28 mouse cellular contexts compared by ENCODE assay signal in genomic region chr17:87785721-87786120, GRCm38 (mm10). TPM values are rescaled to one million over a fixed set of nuclear protein-coding genes. Genes with fewer than 3 reads are reported as not detected.
DNase-seq lines count a peak whose midpoint lies in the region; ATAC-seq lines count a peak whose summit lies in the region.
"Had no signal": no experiment of that assay in that cellular context is flagged by ENCODE, and none has a peak within 500 bp of the region (broad histone marks: within the 10 kb centered on the region; RNA-seq: fewer than 3 reads in every experiment).

No protein-coding gene starts in this region.

- no peaks in the 10 kb centered on the region for H3K4me1 ChIP-seq in forebrain, embryonic 11.5 days (replicated peaks; ENCODE audit: control insufficient read depth, insufficient read depth, low read length)
- H3K4me1 ChIP-seq: limb, embryonic 15.5 days; neural tube, embryonic 13.5 days had no signal

- H3K9me3 ChIP-seq in forebrain, embryonic 11.5 days (ENCODE audit: control insufficient read depth, low read length) = no peaks in the 10 kb centered on the region
- H3K9me3 ChIP-seq: hindbrain, embryonic 10.5 days; limb, embryonic 15.5 days; neural tube, embryonic 13.5 days had no signal

- DNase-seq in cerebellum, adult 18-20 months = peak; percentile 23 to 34
- DNase-seq in cerebellum, postnatal 10 days = no peak
- DNase-seq in layer of hippocampus, postnatal 10 days (ENCODE audit: low spot score in 2 of 2) = peak; percentile 1 to 5
- no peak for DNase-seq in layer of hippocampus, postnatal 36 days
- peak; percentile 11 for DNase-seq in urinary bladder, adult 2 months (ENCODE audit: low spot score)
- no peak for DNase-seq in urinary bladder, postnatal 14 days (ENCODE audit: low spot score)
- DNase-seq in forebrain, embryonic 11.5 days (ENCODE audit: low spot score) = no peak
- DNase-seq: adrenal gland, postnatal 25 days; gastrocnemius, adult 2 months; kidney, postnatal 25 days; thymus, adult 18-20 months; thymus, postnatal 36 days had no signal

- H3K27ac ChIP-seq in forebrain, embryonic 11.5 days (ENCODE audit: low read depth, low read length) = no peak overlapping the region
- H3K27ac ChIP-seq: gastrocnemius, adult 2 months; hindbrain, embryonic 10.5 days; left cerebral cortex, adult 2 months; limb, embryonic 15.5 days; macrophage; neural tube, embryonic 13.5 days had no signal

- no peak overlapping the region for H3K4me3 ChIP-seq in forebrain, embryonic 11.5 days (ENCODE audit: low read depth, low read length)
- H3K4me3 ChIP-seq: gastrocnemius, adult 2 months; hindbrain, embryonic 10.5 days; left cerebral cortex, adult 2 months; limb, embryonic 15.5 days; myocyte; neural tube, embryonic 13.5 days had no signal

- no peak overlapping the region for H3K9ac ChIP-seq in forebrain, embryonic 11.5 days (ENCODE audit: low read length)
- H3K9ac ChIP-seq: limb, embryonic 15.5 days; neural tube, embryonic 13.5 days had no signal

- ATAC-seq in forebrain, embryonic 11.5 days (replicated peaks; ENCODE audit: low FRiP score) = no peak
- ATAC-seq: CD4-positive, CD25-positive, alpha-beta regulatory T cell, adult 4 months; forebrain, embryonic 14.5 days; hindbrain, embryonic 16.5 days; intestine, postnatal 0 days; midbrain, embryonic 16.5 days had no signal

- H3K36me3 ChIP-seq in forebrain, embryonic 11.5 days (ENCODE audit: control insufficient read depth, insufficient read depth, low read length) = no peaks in the 10 kb centered on the region
- H3K36me3 ChIP-seq: hindbrain, embryonic 10.5 days; limb, embryonic 15.5 days; neural tube, embryonic 13.5 days had no signal

- 93% methylated on average over 15 of the region's 15 CpGs for WGBS in forebrain, embryonic 11.5 days

- H3K27me3 ChIP-seq in forebrain, embryonic 11.5 days (ENCODE audit: control insufficient read depth, insufficient read depth, low read length) = no peaks in the 10 kb centered on the region
- H3K27me3 ChIP-seq: neural tube, embryonic 13.5 days had no signal

- no peak overlapping the region for H3K4me2 ChIP-seq in forebrain, embryonic 11.5 days (ENCODE audit: low read depth, low read length, severe bottlenecking)
- H3K4me2 ChIP-seq: limb, embryonic 15.5 days; neural tube, embryonic 13.5 days had no signal

RNA-seq across cellular contexts. Expression of gene Kcnk12, which starts 12.1 kb away (rescaled TPM):
- 10 to 100 TPM; 21.0 to 23.1 TPM for total RNA-seq in layer of hippocampus, postnatal 10 days (2021)
- total RNA-seq in layer of hippocampus, postnatal 36 days (2021) = 10 to 100 TPM; 21.6 to 23.7 TPM
- 0.03 TPM in 1 of 2 replicates, not detected in the other for polyA plus RNA-seq in urinary bladder, adult 2 months (2012; rRNA removed)
- 0.13 TPM in 1 of 2 replicates, not detected in the other for polyA plus RNA-seq in forebrain, embryonic 11.5 days (2014; fragmentation: Nextera tagmentation; extraction: Ambion mirVana)
- total RNA-seq: gastrocnemius, adult 2 months; gastrocnemius, postnatal 4 days had no signal
- polyA plus RNA-seq: CD4-positive, CD25-positive, alpha-beta regulatory T cell, adult 4 months; embryonic facial prominence, embryonic 14.5 days; heart, embryonic 16.5 days; intestine, postnatal 0 days; kidney, embryonic 14.5 days; limb, embryonic 15.5 days; lung, embryonic 16.5 days; macrophage had no signal

Comparison
In these comparisons a context has a peak if more than half of its experiments do, and no peak if none do; other contexts are left out.
1. DNase-seq: peak in cerebellum, adult 18-20 months (2 of 2), layer of hippocampus, postnatal 10 days (2 of 2) and urinary bladder, adult 2 months (single experiment); none in cerebellum, postnatal 10 days (0 of 2), layer of hippocampus, postnatal 36 days (0 of 2), urinary bladder, postnatal 14 days (single experiment) and forebrain, embryonic 11.5 days (single experiment).